Mouse (Mus musculus) neutrophil, adult 65 days (primary cell): ENCODE results near the gene Gm5105. TPM values are rescaled to one million over a fixed set of nuclear protein-coding genes. Genes with fewer than 3 reads are reported as not detected.

Source experiments
- total RNA-seq: library from RNA; stranded (reverse); gene quantifications from 2 replicates; pipeline ENCODE4 v1.2.4, GENCODE M21; 2023

Gene Gm5105
- not detected in 2 replicates for total RNA-seq

DNA sequence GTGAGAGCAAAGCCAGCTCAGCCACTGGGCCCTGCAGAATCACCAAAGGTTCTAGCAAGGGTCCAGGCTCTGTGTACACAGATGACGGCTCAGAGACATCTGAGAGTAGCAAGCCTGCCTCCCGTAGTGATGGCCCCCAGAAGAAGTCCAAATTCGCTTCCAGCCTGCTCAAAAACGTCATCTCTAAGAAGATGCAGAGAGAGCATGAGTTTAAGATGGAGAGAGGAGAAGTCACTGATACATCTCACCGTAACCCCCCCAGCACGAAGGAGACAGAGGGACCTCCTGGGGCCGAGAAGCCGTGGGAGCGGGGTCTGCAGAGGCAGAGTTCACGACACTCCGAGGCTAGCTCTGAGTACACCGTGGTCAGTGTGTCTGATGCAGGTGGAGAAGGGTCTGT lies at the start of gene Gm5105:
Gene Gm5105 (minus strand): TSS at position 101 of the 400 bp plus-strand sequence.

DNA sequence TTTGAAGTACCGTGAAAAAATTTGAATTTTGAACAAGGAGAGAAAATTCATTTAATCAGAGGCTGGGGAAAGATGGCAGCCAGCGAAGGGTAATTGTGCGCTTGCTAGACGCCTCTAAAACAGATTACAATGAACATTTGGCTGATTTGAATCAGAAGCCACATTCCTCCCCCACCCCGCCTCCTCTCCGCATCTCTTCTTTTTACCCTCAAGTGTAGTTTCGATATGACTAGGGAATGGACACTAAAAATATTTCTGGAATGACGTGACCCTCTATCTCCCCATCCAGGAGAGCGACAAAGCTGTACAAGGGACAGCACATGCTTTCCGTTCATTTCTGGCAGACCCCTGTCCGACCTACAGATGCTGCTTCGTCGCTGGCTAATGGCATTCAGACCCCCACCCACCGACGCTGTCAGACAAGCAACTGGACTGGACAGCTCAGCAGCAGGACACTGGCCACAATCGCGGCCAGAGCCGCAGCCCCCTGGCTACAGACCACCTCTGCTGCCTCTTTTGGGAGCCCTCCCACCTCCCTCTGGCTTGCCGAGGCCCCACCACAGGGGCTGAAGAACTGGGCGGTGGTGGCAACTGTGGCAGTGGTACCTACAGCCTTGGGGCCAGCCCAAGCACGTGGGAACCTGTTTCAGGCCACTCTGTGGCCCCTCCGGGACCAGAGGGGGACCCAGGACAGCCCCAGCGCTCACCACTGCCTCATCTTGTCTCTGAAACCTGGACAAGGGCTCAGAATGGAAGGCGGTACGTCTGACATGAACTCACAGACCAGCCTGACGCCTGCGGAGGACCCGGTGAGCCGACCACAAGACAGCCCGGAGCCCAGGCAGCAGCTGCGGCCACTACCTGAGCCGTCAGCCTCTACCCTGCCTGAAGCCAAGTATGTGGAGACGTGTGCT lies 2.2 kb downstream of the Gm5105 start, which contains the start of gene 1110002E22Rik:
Gene 1110002E22Rik (plus strand): TSS at position 321 of the 914 bp plus-strand sequence.

Other genes with a start within 250 kb of the Gm5105 start
- 414 and 484 TPM in 2 replicates for gene H2afz, start 202.9 kb downstream of the Gm5105 start, total RNA-seq
- gene Dnajb14, start 199.7 kb downstream of the Gm5105 start, total RNA-seq: 17.1 and 20.2 TPM in 2 replicates
- 83.7 and 102 TPM in 2 replicates for gene Lamtor3, start 148.9 kb downstream of the Gm5105 start, total RNA-seq
- gene Dapp1, start 85.8 kb downstream of the Gm5105 start, total RNA-seq: 55.8 and 73.6 TPM in 2 replicates
- gene 1110002E22Rik, start 2.3 kb downstream of the Gm5105 start, total RNA-seq: not detected in 2 replicates
- gene Trmt10a, start 76.1 kb upstream of the Gm5105 start, total RNA-seq: 2.3 and 2.4 TPM in 2 replicates
- gene Mttp, start 77.6 kb upstream of the Gm5105 start, total RNA-seq: 0.47 and 0.79 TPM in 2 replicates
- gene 4930579F01Rik, start 126.4 kb upstream of the Gm5105 start, total RNA-seq: not detected in 2 replicates
- gene Adh7, start 150.4 kb upstream of the Gm5105 start, total RNA-seq: not detected in 2 replicates
- not detected in 2 replicates for gene Adh1, start 193.6 kb upstream of the Gm5105 start, total RNA-seq
- not detected in 2 replicates for gene Adh6a, start 245.9 kb upstream of the Gm5105 start, total RNA-seq